Mouse (Mus musculus): ENCODE measurements around the gene Zeb2.

DNA sequence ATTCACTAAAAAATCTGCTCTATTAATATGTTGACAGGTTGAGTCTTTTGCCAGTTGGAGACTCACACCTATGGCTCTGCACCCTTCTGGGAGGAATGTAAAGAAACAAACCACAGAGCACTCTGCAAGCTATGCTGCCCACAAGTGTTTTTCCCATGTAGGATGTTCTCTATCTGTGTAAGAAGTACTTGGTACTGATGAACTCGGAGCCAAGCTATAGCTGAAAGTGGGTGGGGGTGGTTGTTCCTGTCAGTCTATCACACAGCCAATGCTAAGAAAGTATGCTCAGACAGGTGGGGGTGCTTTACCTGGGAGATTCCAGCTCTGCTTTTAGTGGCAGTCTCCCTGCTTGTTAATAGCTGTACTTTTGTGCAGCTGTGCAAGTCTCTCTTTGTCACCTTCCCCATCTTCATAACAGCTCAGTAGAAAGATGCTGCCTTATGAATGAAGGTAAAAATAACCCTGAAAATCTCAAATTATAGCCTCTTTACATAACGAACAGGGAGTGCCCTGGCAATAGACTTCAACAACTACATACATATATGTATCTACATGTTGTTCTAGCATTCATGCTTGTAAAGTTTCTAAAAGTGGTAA, 22.7 kb downstream of the Zeb2 start:
- no peak for TF ChIP-seq CTCF (IDR thresholded peaks at IDR 0.05; ENCODE audit: control insufficient read depth, insufficient read depth, low read length)
- no peak for TF ChIP-seq POLR2A (IDR thresholded peaks at IDR 0.05; ENCODE audit: borderline replicate concordance, control insufficient read depth, low read depth, low read length)
